Mouse (Mus musculus): Measurements from ENCODE around the gene Gjb1.
A peak's percentile ranks its signal among the peaks of the same experiment; 100 is the strongest.

Gjb1 gene

GRCm38 (mm10) chrX:101396459-101396858, 20.3 kb downstream of the Gjb1 start:
- DNase-seq (ENCODE audit: low spot score in 2 of 2): no peak

GRCm38 (mm10) chrX:101418946-101419724, 43.0 kb downstream of the Gjb1 start:
- DNase-seq (ENCODE audit: low spot score in 2 of 2): peak; percentile 14 to 40

- peak; percentile 74 to 83 for DNase-seq (ENCODE audit: low spot score in 2 of 2)
These were observed 43.8 kb downstream of the Gjb1 start for GRCm38 (mm10) chrX:101419725-101420699.

- no peak for DNase-seq (ENCODE audit: low spot score in 2 of 2)
These were observed 44.5 kb downstream of the Gjb1 start, which contains the start of gene Zmym3 for GRCm38 (mm10) chrX:101420700-101421095. TSS of gene Zmym3 (minus strand) at chrX:101420849.

GRCm38 (mm10) chrX:101423462-101423861, 47.3 kb downstream of the Gjb1 start:
- DNase-seq (ENCODE audit: low spot score in 2 of 2): no peak

- DNase-seq (ENCODE audit: low spot score in 2 of 2): no peak
These were observed 51.6 kb downstream of the Gjb1 start for GRCm38 (mm10) chrX:101427774-101428173.

GRCm38 (mm10) chrX:101428785-101429141, 52.6 kb downstream of the Gjb1 start:
- DNase-seq (ENCODE audit: low spot score in 2 of 2): no peak

- peak; percentile 84 to 91 for DNase-seq (ENCODE audit: low spot score in 2 of 2)
These were observed 53.2 kb downstream of the Gjb1 start, which contains the start of gene Nono for GRCm38 (mm10) chrX:101429142-101429949. TSS of gene Nono (plus strand) at chrX:101429318.

- no peak for DNase-seq (ENCODE audit: low spot score in 2 of 2)
These were observed 53.8 kb downstream of the Gjb1 start for GRCm38 (mm10) chrX:101429976-101430375.
